Comparison of ENCODE assay signal across 16 mouse cellular contexts in genomic region chr11:81488681-81489080, GRCm38 (mm10).
"Had no signal": no experiment of that assay in that cellular context is flagged by ENCODE, and none has a peak within 500 bp of the region (broad histone marks: within the 10 kb centered on the region; RNA-seq: fewer than 3 reads in every experiment).

No protein-coding gene starts in this region.

- DNase-seq: lung, postnatal 14 days; lung, postnatal 36 days; right cerebral cortex, postnatal 14 days; thymus, adult 2 months; thymus, postnatal 25 days; thymus, postnatal 4 days had no signal

- H3K9me3 ChIP-seq: lung, embryonic 15.5 days; megakaryocyte, embryonic 14.5 days; midbrain, embryonic 13.5 days; midbrain, embryonic 15.5 days; neural tube, embryonic 12.5 days; stomach, embryonic 15.5 days had no signal

- ATAC-seq: lung, postnatal 0 days; midbrain, embryonic 13.5 days; midbrain, embryonic 15.5 days had no signal

- H3K36me3 ChIP-seq: lung, embryonic 15.5 days; midbrain, embryonic 13.5 days; midbrain, embryonic 15.5 days; neural tube, embryonic 12.5 days; stomach, embryonic 15.5 days had no signal

- H3K27ac ChIP-seq: lung, embryonic 15.5 days; macrophage; midbrain, embryonic 13.5 days; midbrain, embryonic 15.5 days; neural tube, embryonic 12.5 days; stomach, embryonic 15.5 days; stomach, postnatal 0 days had no signal

- H3K4me3 ChIP-seq: lung, embryonic 15.5 days; megakaryocyte, embryonic 14.5 days; midbrain, embryonic 13.5 days; midbrain, embryonic 15.5 days; neural tube, embryonic 12.5 days; stomach, embryonic 15.5 days had no signal

- H3K4me1 ChIP-seq: lung, embryonic 15.5 days; megakaryocyte, embryonic 14.5 days; midbrain, embryonic 13.5 days; midbrain, embryonic 15.5 days; neural tube, embryonic 12.5 days; stomach, embryonic 15.5 days had no signal

- H3K4me2 ChIP-seq: lung, embryonic 15.5 days; midbrain, embryonic 11.5 days; midbrain, embryonic 13.5 days; midbrain, embryonic 15.5 days; neural tube, embryonic 12.5 days; stomach, embryonic 15.5 days had no signal

- H3K9ac ChIP-seq: lung, embryonic 15.5 days; midbrain, embryonic 13.5 days; midbrain, embryonic 15.5 days; neural tube, embryonic 12.5 days; stomach, embryonic 15.5 days had no signal

- H3K27me3 ChIP-seq: lung, embryonic 15.5 days; megakaryocyte, embryonic 14.5 days; midbrain, embryonic 13.5 days; midbrain, embryonic 15.5 days; neural tube, embryonic 12.5 days; stomach, embryonic 15.5 days had no signal
